Mouse (Mus musculus): ENCODE measurements around the gene Wdr76.
"Not testable (repeated sequence)": the region's sequence is repeated elsewhere in the genome, so short reads cannot be mapped to it uniquely, and the experiment has no call there.

Gene Wdr76

DNA sequence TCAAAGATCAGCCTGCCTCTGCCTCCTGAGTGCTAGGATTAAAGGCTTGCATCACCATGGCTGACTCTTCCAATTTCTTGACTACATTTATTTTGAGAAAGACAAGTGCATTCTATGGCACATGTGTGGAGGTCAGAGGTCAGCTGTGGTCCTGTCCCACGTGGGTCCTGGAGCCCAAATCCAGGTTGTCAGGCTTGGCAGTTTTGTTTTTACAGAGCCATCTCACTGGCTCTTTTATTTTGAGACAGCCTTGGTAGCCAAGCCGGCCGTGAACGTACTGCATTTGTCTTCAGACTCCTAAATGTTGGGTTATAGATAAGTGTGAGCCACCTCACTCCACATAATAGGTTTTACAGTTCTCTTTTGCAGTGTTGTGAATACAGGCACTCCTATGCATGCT, 12.2 kb downstream of the Wdr76 start:
- in situ Hi-C loops (cut with MseI, MboI) = not testable (repeated sequence)

GRCm38 (mm10) chr2:121522006-121522405, 15.5 kb downstream of the Wdr76 start:
- in situ Hi-C loops (cut with MseI, MboI) = no loop called here

GRCm38 (mm10) chr2:121522830-121523229, 16.3 kb downstream of the Wdr76 start:
- in situ Hi-C loops (cut with MseI, MboI) = not testable (repeated sequence)

- in situ Hi-C loops (cut with MseI, MboI) = no loop called here
These were observed 18.5 kb downstream of the Wdr76 start for GRCm38 (mm10) chr2:121525056-121525455.

- in situ Hi-C loops (cut with MseI, MboI) = no loop called here
These were observed 38.3 kb downstream of the Wdr76 start for GRCm38 (mm10) chr2:121544829-121545228.

- in situ Hi-C loops (cut with MseI, MboI) = no loop called here
These were observed 43.1 kb downstream of the Wdr76 start for GRCm38 (mm10) chr2:121549630-121550029.

DNA sequence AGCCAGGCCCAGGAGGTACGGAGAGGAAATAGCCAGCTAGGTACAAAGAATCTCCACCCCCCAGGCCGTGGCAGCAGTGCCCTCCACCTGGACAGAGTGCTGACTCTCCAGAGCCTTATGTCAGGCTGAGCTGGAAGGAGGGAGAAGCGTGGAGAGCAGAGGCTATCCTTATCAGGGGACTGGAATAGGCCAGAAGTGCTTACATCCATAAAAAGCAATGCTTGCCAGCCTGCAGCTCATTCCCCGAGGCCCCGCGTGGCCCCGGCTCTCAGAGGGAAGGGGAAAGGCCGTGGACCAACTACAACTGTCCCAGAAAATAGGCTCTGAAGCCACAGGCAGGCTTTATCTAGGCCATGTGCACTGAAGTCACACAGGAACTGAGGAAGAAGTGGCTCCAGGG, 44.7 kb downstream of the Wdr76 start:
- in situ Hi-C loops (cut with MseI, MboI) = no loop called here

DNA sequence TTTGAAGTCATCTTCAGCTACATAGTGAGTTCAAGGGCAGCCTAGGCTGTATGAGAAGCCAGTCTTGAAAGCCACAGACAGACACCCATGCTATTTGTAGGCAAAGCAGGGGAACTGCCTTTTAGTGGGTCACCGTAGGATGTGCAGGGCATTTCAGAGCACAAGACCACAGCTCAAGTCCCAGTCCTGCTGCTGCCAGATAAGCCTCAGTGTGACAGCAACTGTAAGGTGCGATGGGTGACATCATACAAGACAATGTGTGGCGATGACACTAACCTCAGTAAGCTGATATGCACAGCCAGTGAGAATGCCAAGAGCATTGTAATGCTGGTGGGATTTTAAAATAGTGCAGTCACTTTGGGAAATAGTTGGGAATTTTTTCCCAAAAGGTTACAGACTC, 56.6 kb downstream of the Wdr76 start:
- in situ Hi-C loops (cut with MseI, MboI) = no loop called here

GRCm38 (mm10) chr2:121565911-121566310, 59.4 kb downstream of the Wdr76 start:
- in situ Hi-C loops (cut with MseI, MboI) = loop anchor here in 1 of 2 experiments (5.0 kb wide), 1 partner anchor 131 kb away; no protein-coding TSS in a partner anchor

DNA sequence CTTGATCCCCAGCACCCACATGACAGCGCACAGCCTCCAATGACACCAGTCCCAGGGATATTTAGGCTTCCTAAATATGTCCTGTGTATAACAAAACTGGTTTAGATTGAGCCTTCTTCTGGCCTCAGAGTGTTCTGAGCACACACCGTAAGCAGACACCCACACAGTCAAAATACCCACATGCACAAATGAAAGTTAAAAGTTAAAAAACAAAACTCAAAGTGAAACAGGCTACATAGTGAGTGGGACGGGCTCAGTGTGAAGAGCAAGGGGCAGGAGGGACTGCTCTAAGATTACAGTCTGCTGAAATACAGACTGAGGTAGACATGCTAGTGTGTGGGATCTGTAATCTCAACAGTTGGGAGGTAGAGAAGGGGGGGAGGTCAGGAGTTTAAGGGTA, 63.5 kb downstream of the Wdr76 start:
- in situ Hi-C loops (cut with MseI, MboI) = loop anchor here (10.0 kb wide), 2 partner anchors 125 to 265 kb away; no protein-coding TSS in a partner anchor

GRCm38 (mm10) chr2:121570999-121571655, 64.6 kb downstream of the Wdr76 start:
- in situ Hi-C loops (cut with MseI, MboI) = loop anchor here (10.0 kb wide), 2 partner anchors 124 to 264 kb away; no protein-coding TSS in a partner anchor

GRCm38 (mm10) chr2:121571780-121572179, 65.3 kb downstream of the Wdr76 start:
- in situ Hi-C loops (cut with MseI, MboI) = loop anchor here (10.0 kb wide), 2 partner anchors 123 to 263 kb away; no protein-coding TSS in a partner anchor

- in situ Hi-C loops (cut with MseI, MboI) = loop anchor here (10.0 kb wide), 2 partner anchors 121 to 261 kb away; no protein-coding TSS in a partner anchor
These were observed 67.6 kb downstream of the Wdr76 start for GRCm38 (mm10) chr2:121574066-121574630.

DNA sequence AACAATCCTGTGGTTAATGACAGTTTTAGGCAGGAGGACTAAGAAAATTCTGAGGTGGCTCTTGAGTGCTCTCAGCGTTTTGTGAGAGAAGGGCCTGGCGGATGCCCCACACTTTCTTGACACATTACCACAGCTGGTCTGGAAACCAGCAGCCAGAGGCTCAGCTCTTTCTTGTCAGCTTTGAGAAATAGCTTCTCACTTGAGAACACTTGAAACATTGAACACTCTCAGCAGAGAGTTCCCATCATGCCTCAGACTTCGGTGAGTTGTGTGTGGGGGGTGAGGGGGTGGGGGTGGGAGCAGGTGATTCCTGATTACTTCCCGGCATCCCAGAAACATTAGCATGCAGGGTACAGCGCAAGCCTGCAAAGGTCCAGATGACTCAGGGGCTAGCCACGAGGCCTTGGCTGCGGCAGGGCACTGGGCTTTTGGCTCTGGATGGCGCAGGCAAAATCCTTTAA, 69.2 kb downstream of the Wdr76 start:
- in situ Hi-C loops (cut with MseI, MboI) = loop anchor here (10.0 kb wide), 2 partner anchors 119 to 259 kb away; no protein-coding TSS in a partner anchor

DNA sequence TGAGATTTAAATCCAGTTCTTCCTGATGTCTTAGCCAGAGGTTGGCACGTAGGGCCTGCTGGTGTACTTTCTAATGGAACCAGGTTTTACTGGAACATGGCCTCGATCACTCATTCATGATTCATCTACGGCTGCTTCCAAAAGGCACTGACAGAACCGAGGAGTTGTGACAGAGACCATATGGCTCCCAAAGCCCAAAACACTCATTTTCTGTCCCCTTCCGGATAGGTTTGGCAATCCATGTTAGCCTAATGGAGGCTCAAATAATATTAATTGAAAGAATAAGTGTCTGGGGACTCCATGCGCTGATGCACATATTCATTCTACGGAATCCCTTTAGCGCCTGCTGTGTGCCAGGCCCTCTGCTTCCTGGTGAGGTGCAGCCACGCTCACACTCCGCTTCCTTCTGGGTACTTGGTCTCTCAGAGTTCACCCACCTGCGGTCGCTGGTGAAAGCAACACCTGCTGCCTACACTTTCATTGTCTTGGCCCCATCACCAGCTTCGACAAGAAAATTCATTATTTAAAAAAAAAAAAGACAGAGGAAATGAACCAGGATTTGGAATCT, 76.4 kb downstream of the Wdr76 start:
- in situ Hi-C loops (cut with MseI, MboI) = no loop called here

DNA sequence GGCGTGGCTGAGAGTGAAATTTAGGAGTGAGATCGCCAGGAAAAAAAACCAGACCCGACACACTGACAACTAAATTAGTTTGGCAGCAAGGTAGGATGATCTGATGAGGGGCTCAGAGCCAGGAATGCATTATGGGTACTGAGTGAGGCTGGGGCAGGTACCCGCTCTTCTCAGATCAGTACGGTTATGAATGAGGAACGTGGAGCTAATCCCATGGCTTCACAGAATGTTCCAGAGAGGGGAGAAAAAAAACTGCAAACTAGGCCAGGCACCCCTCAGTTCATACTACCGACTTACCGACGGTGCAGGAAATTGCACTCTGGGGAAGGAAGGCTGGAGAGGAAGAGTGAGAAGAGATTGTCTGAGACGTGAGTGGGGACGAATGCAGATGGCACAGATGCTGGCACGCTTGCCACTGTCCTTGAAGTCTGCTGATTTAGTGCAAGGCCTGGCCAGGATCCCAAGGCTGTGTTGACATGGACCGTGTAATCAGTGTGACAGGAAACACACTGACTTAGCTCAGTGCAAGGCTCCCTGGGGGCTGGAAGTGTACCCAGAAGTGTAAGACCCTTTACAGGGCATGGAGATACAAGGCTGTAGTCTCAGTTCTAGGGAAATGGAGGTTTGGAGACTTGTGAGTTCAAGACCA, 77.1 kb downstream of the Wdr76 start:
- in situ Hi-C loops (cut with MseI, MboI) = no loop called here

DNA sequence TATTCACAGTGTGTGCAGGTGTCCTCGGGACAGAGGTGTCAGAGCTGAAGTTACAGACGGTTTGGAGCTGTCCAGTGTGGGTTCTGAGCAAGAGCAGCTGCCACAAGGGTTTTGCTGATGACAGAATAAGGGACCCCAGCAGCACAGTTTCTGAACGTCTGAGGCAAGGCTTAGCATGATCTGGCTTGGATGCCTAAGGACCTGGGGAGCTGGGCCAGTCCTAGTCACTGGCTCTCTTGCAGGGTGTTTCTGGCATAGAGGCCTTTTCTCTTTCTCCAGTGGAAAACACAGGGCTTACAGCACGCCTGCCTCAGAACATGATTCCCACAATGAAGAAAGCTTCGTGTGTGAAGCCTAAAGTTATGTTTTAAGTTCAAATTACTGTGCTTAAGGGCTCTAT, 78.2 kb downstream of the Wdr76 start:
- in situ Hi-C loops (cut with MseI, MboI) = no loop called here

GRCm38 (mm10) chr2:121587523-121588308, 81.2 kb downstream of the Wdr76 start:
- in situ Hi-C loops (cut with MseI, MboI) = no loop called here

- in situ Hi-C loops (cut with MseI, MboI) = no loop called here
These were observed 81.8 kb downstream of the Wdr76 start for GRCm38 (mm10) chr2:121588309-121588694.

DNA sequence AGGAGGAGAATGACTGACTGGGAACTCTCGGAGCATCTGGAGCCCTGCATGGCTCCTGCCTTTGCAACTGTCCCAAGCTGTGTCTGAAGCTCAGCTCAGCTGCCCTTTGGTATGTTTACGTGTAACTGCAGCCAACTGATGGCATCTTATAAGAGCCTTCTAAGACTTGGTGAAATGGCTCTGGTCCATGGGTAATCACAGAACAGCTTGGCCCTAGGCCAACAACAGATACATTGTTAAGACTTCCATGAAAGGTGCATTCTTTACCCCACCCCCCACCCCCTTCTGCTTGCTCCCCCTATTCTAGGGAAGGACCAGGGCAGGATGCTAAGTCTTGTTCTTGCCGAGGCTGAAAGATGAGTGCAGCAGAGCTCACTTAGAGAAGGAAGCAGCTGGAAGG, 87.6 kb downstream of the Wdr76 start:
- in situ Hi-C loops (cut with MseI, MboI) = no loop called here

Data from mouse trophoblast stem cell (cell line).